Mouse (Mus musculus) cortical plate, adult 2 months (tissue): ENCODE data around the gene Pdzk1ip1.

ENCODE experiments used
- CTCF ChIP-seq: fragments of 200-500 bp; IDR thresholded peaks from 2 replicates; pipeline ENCODE4 v1.5.1; 2011; ENCODE audit warnings: mild to moderate bottlenecking, control low read depth, low read length; ENCODE audit not compliant: insufficient read depth; ENCODE audit errors: extremely low read depth
- POLR2A ChIP-seq: fragments of 200-500 bp; IDR thresholded peaks from 2 replicates; pipeline ENCODE4 v1.6.1; 2011; ENCODE audit warnings: mild to moderate bottlenecking, low read length, control low read depth; ENCODE audit not compliant: insufficient read depth; ENCODE audit errors: extremely low read depth

- TF ChIP-seq CTCF = no peak
- TF ChIP-seq POLR2A = no peak
These were observed 35.0 kb downstream of the Pdzk1ip1 start for GRCm38 (mm10) chr4:115123507-115123906.
